Mouse (Mus musculus) small intestine, adult 2 months (tissue): ENCODE data around the gene Hsf4. TPM values are rescaled to one million over a fixed set of nuclear protein-coding genes. Genes with fewer than 3 reads are reported as not detected.

Source experiments
- H3K27ac ChIP-seq: fragments of 200-500 bp; 2 replicates; pipeline ENCODE4 v1.5.1; 2012; ENCODE audit warnings: low read depth, low read length, control low read depth, inconsistent platforms; ENCODE audit not compliant: insufficient read depth
- H3K27me3 ChIP-seq: fragments of 200-500 bp; 2 replicates; pipeline ENCODE4 v1.6.1; 2012; ENCODE audit warnings: mild to moderate bottlenecking, moderate library complexity, low read length, inconsistent platforms; ENCODE audit not compliant: control insufficient read depth, insufficient read depth
- H3K36me3 ChIP-seq: fragments of 200-500 bp; 2 replicates; pipeline ENCODE4 v1.6.1; 2012; ENCODE audit warnings: mild to moderate bottlenecking, low read length, control low read depth, inconsistent platforms; ENCODE audit not compliant: control insufficient read depth, insufficient read depth
- H3K4me1 ChIP-seq: fragments of 200-500 bp; 2 replicates; pipeline ENCODE4 v1.6.1; 2012; ENCODE audit warnings: low read length, inconsistent platforms, mixed read lengths; ENCODE audit not compliant: control insufficient read depth, insufficient read depth, insufficient read length
- H3K4me3 ChIP-seq: fragments of 200-500 bp; 2 replicates; pipeline ENCODE4 v1.5.1; 2012; ENCODE audit warnings: low read depth, mild to moderate bottlenecking, control low read depth, inconsistent platforms, low read length, moderate library complexity
- CTCF ChIP-seq: fragments of 200-500 bp; IDR thresholded peaks from 2 replicates; pipeline ENCODE4 v1.5.1; 2012; ENCODE audit warnings: low read depth, mild to moderate bottlenecking, control low read depth, inconsistent platforms, low read length, moderate library complexity, mixed read lengths; ENCODE audit not compliant: insufficient replicate concordance, insufficient read length; ENCODE audit errors: extremely low read depth
- POLR2A ChIP-seq: fragments of 200-500 bp; IDR thresholded peaks from 2 replicates; pipeline ENCODE4 v1.6.1; 2012; ENCODE audit warnings: low read depth, mild to moderate bottlenecking, control low read depth, inconsistent platforms, low read length, moderate library complexity
- WGBS: fragments of 180-500 bp; shearing (Covaris S2); methylation state at CpG from one replicate; pipeline ENCODE4 v1.1.7; 2018; 5-methylcytosine and 5-hydroxymethylcytosine counted together
- polyA plus RNA-seq: library from polyadenylated mRNA; depleted of rRNA; stranded (reverse); fragments of >200 nt; gene quantifications from 2 replicates; pipeline ENCODE4 v1.2.3, GENCODE M21; 2012

The Hsf4 gene
- polyA plus RNA-seq, 1 experiment = 1.3 TPM

DNA sequence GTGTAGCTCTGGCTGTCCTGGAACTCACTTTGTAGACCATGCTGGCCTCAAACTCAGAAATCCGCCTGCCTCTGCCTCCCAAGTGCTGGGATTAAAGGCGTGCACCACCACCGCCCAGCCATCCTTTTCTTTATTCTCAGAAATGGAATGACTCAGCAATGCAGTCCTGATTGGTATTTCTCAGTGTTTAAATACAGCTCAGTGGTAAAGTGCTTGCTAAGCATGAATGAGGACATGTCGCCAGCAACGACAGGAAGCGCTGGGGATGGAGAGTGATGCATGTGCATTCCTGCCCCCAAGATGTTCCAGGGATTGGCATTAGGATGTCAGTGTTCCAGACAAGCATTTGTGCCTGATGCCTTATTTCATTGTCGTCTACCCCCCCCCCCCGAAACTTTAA, 33.8 kb downstream of the Hsf4 start:
- Histone ChIP-seq H3K4me3 (no peak overlapping the region), H3K27me3 (no peaks in the 10 kb centered on the region), H3K4me1 (peaks cover 16% of the 10 kb centered on the region), H3K36me3 (peaks cover 55% of the 10 kb centered on the region), H3K27ac (no peak overlapping the region)
- TF ChIP-seq POLR2A = no peak
- no peak for TF ChIP-seq CTCF
- 78% methylated on average over 8 of the region's 8 CpGs for WGBS

GRCm38 (mm10) chr8:105303874-105304273, 34.3 kb downstream of the Hsf4 start:
- H3K4me3 ChIP-seq = no peak overlapping the region
- 79% methylated on average over 9 of the region's 9 CpGs for WGBS
- TF ChIP-seq POLR2A = no peak
- no peak overlapping the region for H3K27ac ChIP-seq
- H3K4me1 ChIP-seq = peaks cover 12% of the 10 kb centered on the region
- peaks cover 58% of the 10 kb centered on the region for H3K36me3 ChIP-seq
- H3K27me3 ChIP-seq = no peaks in the 10 kb centered on the region

DNA sequence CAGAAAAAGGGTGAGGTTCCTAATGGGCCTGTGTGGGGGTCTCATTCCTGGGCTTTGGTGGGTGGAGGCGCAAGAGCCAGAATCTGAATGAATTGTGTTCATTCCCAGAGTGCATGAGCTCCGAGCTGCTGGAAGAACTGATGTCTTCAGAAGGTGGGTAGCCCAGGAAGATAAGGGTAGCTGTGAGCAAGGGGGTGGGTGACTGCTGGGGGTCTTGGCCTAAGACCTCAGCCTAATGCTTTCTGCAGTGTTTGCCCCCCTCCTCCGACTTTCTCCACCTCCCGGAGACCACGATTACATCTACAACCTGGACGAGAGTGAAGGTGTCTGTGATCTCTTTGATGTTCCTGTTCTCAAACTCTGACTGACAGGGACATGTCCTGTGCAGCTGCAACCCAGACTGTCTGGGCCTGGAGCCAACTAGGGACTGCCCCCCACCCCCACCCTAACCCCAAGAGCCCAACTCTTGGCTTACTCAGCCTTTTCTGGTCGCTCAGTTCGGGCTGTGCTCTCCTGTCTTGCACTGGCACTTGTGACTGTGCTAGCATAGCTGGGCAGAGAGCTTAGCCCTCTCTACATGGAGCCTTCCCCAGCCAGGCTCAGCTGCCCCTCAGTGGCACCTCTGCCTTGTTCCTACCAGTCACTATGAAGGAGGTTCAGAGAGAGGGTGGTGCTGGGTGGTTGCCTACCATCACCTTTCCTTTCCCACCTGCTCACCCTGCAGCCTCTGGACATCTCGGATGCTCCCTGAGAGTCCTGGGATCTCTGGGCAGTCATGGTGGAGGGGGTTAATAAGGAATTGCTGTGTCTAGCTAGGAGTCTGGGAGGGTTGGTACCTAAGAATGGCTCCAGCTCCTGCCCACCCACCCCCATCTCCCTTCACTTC, 35.0 kb downstream of the Hsf4 start:
- peaks cover 60% of the 10 kb centered on the region for H3K36me3 ChIP-seq
- 46% methylated on average over 9 of the region's 9 CpGs for WGBS
- H3K27ac ChIP-seq = no peak overlapping the region
- H3K4me3 ChIP-seq = no peak overlapping the region
- H3K27me3 ChIP-seq = no peaks in the 10 kb centered on the region
- TF ChIP-seq CTCF (no peak), POLR2A (no peak)
- peaks cover 11% of the 10 kb centered on the region for H3K4me1 ChIP-seq

DNA sequence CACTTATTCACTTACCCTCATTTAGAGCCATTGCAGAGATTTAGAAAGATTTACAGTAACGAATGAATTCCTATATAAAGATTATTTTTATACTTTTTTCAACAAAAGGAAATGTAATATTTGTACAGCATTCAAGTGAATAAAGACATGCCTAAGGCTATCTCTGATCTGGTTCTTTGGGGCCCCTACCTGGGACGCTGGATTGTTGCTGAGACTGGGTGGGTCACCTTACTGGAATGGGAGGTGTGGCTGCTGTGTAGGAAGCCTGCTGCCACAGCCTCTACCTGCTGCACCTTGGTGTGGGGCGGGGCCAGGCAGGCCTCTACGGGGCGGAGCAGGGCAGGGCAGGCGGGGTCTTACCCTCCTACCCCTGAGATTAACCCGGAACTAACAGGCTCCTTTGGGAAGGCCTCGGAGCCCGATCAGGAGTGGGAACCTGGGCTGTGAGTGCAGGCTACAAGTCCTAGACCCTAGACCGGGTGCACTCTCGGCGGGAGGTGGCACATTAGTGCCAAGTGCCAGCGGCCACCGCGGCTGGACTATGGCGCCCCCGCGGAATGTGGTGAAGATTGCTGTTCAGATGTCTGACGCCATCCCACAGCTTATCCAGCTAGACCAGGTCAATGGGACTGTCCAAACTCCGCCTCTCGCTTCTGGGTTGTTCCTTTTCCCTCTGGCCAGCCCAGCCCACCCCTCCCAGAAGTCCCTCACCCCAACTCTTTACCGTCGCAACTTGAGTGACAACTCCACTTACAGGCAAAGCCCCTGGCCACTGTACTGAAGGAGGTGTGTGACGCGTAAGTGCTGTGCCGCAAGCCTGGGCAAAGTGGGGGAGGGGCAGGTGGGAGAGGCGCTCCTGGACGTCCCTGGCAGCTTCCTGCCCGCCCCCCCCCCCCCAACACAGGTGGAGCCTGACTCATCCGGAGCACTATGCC, 35.9 kb downstream of the Hsf4 start, which contains the start of gene Elmo3:
TSS of gene Elmo3 (plus strand) at position 391 of the 935 bp plus-strand sequence.
- 7% methylated on average over 30 of the region's 30 CpGs for WGBS
- TF ChIP-seq POLR2A (peak; percentile 72; the same call in 1 of the 2 replicates), CTCF (no peak)
- Histone ChIP-seq H3K4me1 (peaks cover 9% of the 10 kb centered on the region), H3K27me3 (no peaks in the 10 kb centered on the region), H3K4me3 (peak within 1 kb of the TSS; percentile 92), H3K36me3 (peaks cover 57% of the 10 kb centered on the region), H3K27ac (peak within 1 kb of the TSS; percentile 89)

- H3K27ac ChIP-seq = no peak overlapping the region
- TF ChIP-seq POLR2A (no peak; the same call in 1 of the 2 replicates), CTCF (peak; percentile 11; the same call in 1 of the 2 replicates)
Observed at GRCm38 (mm10) chr8:105306146-105306691, 36.6 kb downstream of the Hsf4 start.

DNA sequence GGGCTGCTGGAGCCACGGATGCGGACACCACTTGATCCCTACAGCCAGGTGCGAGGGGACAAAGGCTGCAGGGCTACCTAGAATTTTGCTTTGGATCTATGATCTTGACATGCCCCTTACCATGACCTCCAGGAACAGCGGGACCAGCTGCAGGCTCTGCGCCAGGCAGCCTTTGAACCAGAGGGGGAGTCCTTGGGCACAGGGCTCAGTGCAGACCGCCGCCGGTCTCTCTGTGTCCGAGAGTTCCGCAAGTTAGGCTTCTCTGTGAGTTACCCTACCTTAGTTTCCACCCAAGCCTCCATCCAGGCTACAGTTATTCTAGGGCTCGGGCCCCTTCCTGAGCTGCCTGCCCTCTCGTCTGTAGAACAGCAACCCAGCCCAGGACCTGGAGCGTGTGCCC, 38.1 kb downstream of the Hsf4 start:
- H3K36me3 ChIP-seq = peaks cover 46% of the 10 kb centered on the region
- 97% methylated on average over 13 of the region's 13 CpGs for WGBS
- H3K4me1 ChIP-seq = peaks cover 9% of the 10 kb centered on the region
- TF ChIP-seq CTCF (no peak), POLR2A (no peak)
- no peak overlapping the region for H3K4me3 ChIP-seq
- no peaks in the 10 kb centered on the region for H3K27me3 ChIP-seq
- H3K27ac ChIP-seq = no peak overlapping the region

More at GRCm38 (mm10) chr8:105306146-105306691, 36.6 kb downstream of the Hsf4 start:
- H3K27me3 ChIP-seq = no peaks in the 10 kb centered on the region
- WGBS = 25% methylated on average over 5 of the region's 5 CpGs
- peaks cover 9% of the 10 kb centered on the region for H3K4me1 ChIP-seq
- peaks cover 54% of the 10 kb centered on the region for H3K36me3 ChIP-seq
- H3K4me3 ChIP-seq = peak overlapping the region; percentile 92
